Mouse (Mus musculus): ENCODE measurements at regions not wholly inside any gene's neighbourhood (a gene's known extent, or its start where the extent isn't known, plus 50 kb on each side); places are given as distances from the start of the nearest gene placed in this dataset.

- no peak for TF ChIP-seq POLR2A (IDR thresholded peaks at IDR 0.05; ENCODE audit: borderline replicate concordance, extremely low read depth, insufficient read depth, insufficient read length, poor library complexity, severe bottlenecking)
- no peak for TF ChIP-seq CTCF (IDR thresholded peaks at IDR 0.05; ENCODE audit: borderline replicate concordance, extremely low read depth, insufficient read depth, insufficient read length)
These were observed 277.8 kb downstream of the Adgrg6 start for GRCm38 (mm10) chr10:14267641-14268040.

Measured in brain, embryonic 14.5 days (tissue).